Mouse (Mus musculus) liver, embryonic 12.5 days (tissue): ENCODE measurements around the gene Axl. TPM values are rescaled to one million over a fixed set of nuclear protein-coding genes. Genes with fewer than 3 reads are reported as not detected.
A peak's percentile ranks its signal among the peaks of the same experiment; 100 is the strongest.

Experiments
- ATAC-seq: fragments of 200-750 bp; cut with Nextera tagmentation; 2 replicates; pipeline ENCODE4 v1.8.0; 2017; ENCODE audit warnings: moderate number of reproducible peaks, mild to moderate bottlenecking, moderate library complexity
- H3K27ac ChIP-seq: fragments of 300-500 bp; sonication (generic); 2 replicates; pipeline ENCODE4 v1.5.1; 2016; ENCODE audit warnings: mild to moderate bottlenecking
- H3K27me3 ChIP-seq: fragments of 300-500 bp; sonication (generic); replicated peaks from 2 replicates; pipeline ENCODE4 v1.6.1; 2016; ENCODE audit warnings: mild to moderate bottlenecking, moderate library complexity
- H3K36me3 ChIP-seq: fragments of 300-500 bp; sonication (generic); 2 replicates; pipeline ENCODE4 v1.6.1; 2016; ENCODE audit warnings: mild to moderate bottlenecking, moderate library complexity
- H3K4me1 ChIP-seq: fragments of 300-500 bp; sonication (generic); 2 replicates; pipeline ENCODE4 v1.6.1; 2016
- H3K4me2 ChIP-seq: fragments of 300-500 bp; sonication (generic); 2 replicates; pipeline ENCODE4 v1.6.1; 2016; ENCODE audit warnings: mild to moderate bottlenecking, moderate library complexity
- H3K4me3 ChIP-seq: fragments of 300-500 bp; sonication (generic); 2 replicates; pipeline ENCODE4 v1.5.1; 2016; ENCODE audit warnings: mild to moderate bottlenecking, moderate library complexity
- H3K9ac ChIP-seq: fragments of 300-500 bp; sonication (generic); 2 replicates; pipeline ENCODE4 v1.6.1; 2016; ENCODE audit warnings: mild to moderate bottlenecking, moderate library complexity
- H3K9me3 ChIP-seq: fragments of 300-500 bp; sonication (generic); replicated peaks from 2 replicates; pipeline ENCODE4 v1.6.1; 2016; ENCODE audit warnings: mild to moderate bottlenecking, moderate library complexity
- WGBS: fragments of 180-500 bp; shearing (Covaris S2); methylation state at CpG from one replicate; pipeline ENCODE4 v1.1.7; 2016; ENCODE audit not compliant: insufficient replicate concordance; 5-methylcytosine and 5-hydroxymethylcytosine counted together
- polyA plus RNA-seq: library from polyadenylated mRNA; unstranded; fragments of >200 nt; fragmentation: Nextera tagmentation; extraction: Ambion mirVana; gene quantifications from 2 replicates; pipeline ENCODE4 v1.2.1, GENCODE M21; 2016

Gene Axl
- polyA plus RNA-seq, 1 experiment from 2014 or later, result 14.1 TPM

DNA sequence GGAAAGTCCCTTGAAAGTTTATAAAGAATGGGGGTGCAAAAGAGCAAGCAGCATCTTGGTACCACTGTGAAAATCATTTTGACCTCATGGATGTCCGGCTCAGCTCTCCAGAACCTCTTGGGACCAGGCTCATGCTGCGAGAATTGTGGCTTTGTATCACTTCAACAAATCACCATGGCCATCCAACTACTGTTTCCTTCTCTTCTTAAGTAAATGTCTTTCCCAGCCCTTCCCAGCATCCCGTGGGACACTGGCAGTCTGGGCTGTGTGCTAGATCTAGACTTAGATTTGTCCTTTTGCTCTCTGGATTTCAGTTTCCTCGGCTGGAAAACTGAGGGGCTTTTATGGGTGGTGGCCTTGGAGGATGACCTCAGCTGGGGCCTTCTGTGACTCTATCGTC, 20.3 kb downstream of the Axl start:
- H3K4me1 ChIP-seq, result no peaks in the 10 kb centered on the region
- H3K27me3 ChIP-seq, result 0 out of 2 replicates have a peak, but pooled peaks cover 6% of the 10 kb centered on the region
- H3K9me3 ChIP-seq, result no peaks in the 10 kb centered on the region
- no peak overlapping the region for H3K27ac ChIP-seq
- H3K36me3 ChIP-seq, result peaks cover 6% of the 10 kb centered on the region
- H3K4me3 ChIP-seq, result no peak overlapping the region
- ATAC-seq, result no peak
- H3K9ac ChIP-seq, result no peak overlapping the region
- WGBS, result 67% methylated on average over 5 of the region's 5 CpGs
- H3K4me2 ChIP-seq, result no peak overlapping the region

GRCm38 (mm10) chr7:25766108-25766507, 22.4 kb downstream of the Axl start:
- H3K36me3 ChIP-seq, result peaks cover 6% of the 10 kb centered on the region
- 59% methylated on average over 6 of the region's 6 CpGs for WGBS
- no peak overlapping the region for H3K9ac ChIP-seq
- no peak for ATAC-seq
- no peak overlapping the region for H3K4me2 ChIP-seq
- H3K4me1 ChIP-seq, result no peaks in the 10 kb centered on the region
- H3K27me3 ChIP-seq, result no peaks in the 10 kb centered on the region
- H3K9me3 ChIP-seq, result no peaks in the 10 kb centered on the region
- no peak overlapping the region for H3K4me3 ChIP-seq
- no peak overlapping the region for H3K27ac ChIP-seq

GRCm38 (mm10) chr7:25764221-25764620, 24.3 kb downstream of the Axl start:
- peak overlapping the region; percentile 28; the same call in 1 of the 2 replicates for H3K27ac ChIP-seq
- 53% methylated on average over 5 of the region's 5 CpGs for WGBS

GRCm38 (mm10) chr7:25763678-25764077, 24.8 kb downstream of the Axl start:
- Histone ChIP-seq H3K27me3 (no peaks in the 10 kb centered on the region), H3K9me3 (no peaks in the 10 kb centered on the region), H3K36me3 (peaks cover 3% of the 10 kb centered on the region; the same call in 1 of the 2 replicates), H3K9ac (no peak overlapping the region), H3K4me3 (no peak overlapping the region), H3K4me1 (no peaks in the 10 kb centered on the region), H3K27ac (peak overlapping the region; percentile 28; the same call in 1 of the 2 replicates), H3K4me2 (no peak overlapping the region)
- ATAC-seq, result no peak
- 64% methylated on average over 11 of the region's 11 CpGs for WGBS

More at GRCm38 (mm10) chr7:25764221-25764620, 24.3 kb downstream of the Axl start:
- H3K4me2 ChIP-seq, result no peak overlapping the region
- H3K4me1 ChIP-seq, result no peaks in the 10 kb centered on the region
- no peak for ATAC-seq
- no peaks in the 10 kb centered on the region for H3K27me3 ChIP-seq
- H3K36me3 ChIP-seq, result peaks cover 3% of the 10 kb centered on the region; the same call in 1 of the 2 replicates
- H3K4me3 ChIP-seq, result no peak overlapping the region
- H3K9ac ChIP-seq, result no peak overlapping the region
- no peaks in the 10 kb centered on the region for H3K9me3 ChIP-seq

- no peak overlapping the region for H3K4me3 ChIP-seq
- ATAC-seq, result no peak
- 0 out of 2 replicates have a peak, but pooled peaks cover 1% of the 10 kb centered on the region for H3K36me3 ChIP-seq
- no peaks in the 10 kb centered on the region for H3K27me3 ChIP-seq
- peaks cover 3% of the 10 kb centered on the region; the same call in 1 of the 2 replicates for H3K4me1 ChIP-seq
- 76% methylated on average over 10 of the region's 10 CpGs for WGBS
- no peak overlapping the region for H3K9ac ChIP-seq
- no peak overlapping the region for H3K27ac ChIP-seq
- H3K9me3 ChIP-seq, result no peaks in the 10 kb centered on the region
- no peak overlapping the region for H3K4me2 ChIP-seq
These were observed 27.2 kb downstream of the Axl start for GRCm38 (mm10) chr7:25761354-25761753.

- H3K4me3 ChIP-seq, result peak overlapping the region; percentile 98
- H3K27ac ChIP-seq, result peak overlapping the region; percentile 98
- H3K36me3 ChIP-seq, result peaks cover 18% of the 10 kb centered on the region
- peak overlapping the region; percentile 94 for H3K4me2 ChIP-seq
- peak; percentile 37 for ATAC-seq
- no peaks in the 10 kb centered on the region for H3K9me3 ChIP-seq
- 1% methylated on average over 18 of the region's 18 CpGs for WGBS
- peak overlapping the region; percentile 98 for H3K9ac ChIP-seq
- no peaks in the 10 kb centered on the region for H3K27me3 ChIP-seq
- H3K4me1 ChIP-seq, result peaks cover 36% of the 10 kb centered on the region
These were observed 32.5 kb downstream of the Axl start for GRCm38 (mm10) chr7:25756011-25756410.

DNA sequence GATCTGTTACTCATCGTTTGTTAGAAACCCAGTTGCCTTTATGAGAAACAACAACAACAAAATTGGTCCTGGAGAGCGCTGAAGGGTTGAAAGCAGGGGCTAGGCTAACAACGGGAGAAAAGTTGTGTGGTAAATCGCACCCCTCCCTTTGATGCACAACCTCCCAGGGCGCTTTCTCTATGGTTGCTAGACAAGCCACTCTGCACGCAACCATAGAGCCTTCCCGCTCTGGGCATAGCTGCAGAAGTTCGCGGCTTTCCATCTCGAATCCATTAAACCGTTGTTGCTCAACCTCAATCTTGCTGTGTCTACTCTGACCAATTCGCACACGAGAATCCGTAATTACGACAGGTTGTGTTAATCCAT, 33.1 kb downstream of the Axl start:
- WGBS, result under 1% methylated on average over 15 of the region's 15 CpGs
- Histone ChIP-seq H3K4me2 (peak overlapping the region; percentile 94), H3K4me3 (peak overlapping the region; percentile 98), H3K9ac (peak overlapping the region; percentile 98), H3K4me1 (peaks cover 36% of the 10 kb centered on the region), H3K27me3 (no peaks in the 10 kb centered on the region), H3K27ac (peak overlapping the region; percentile 98), H3K36me3 (peaks cover 23% of the 10 kb centered on the region), H3K9me3 (no peaks in the 10 kb centered on the region)
- peak; percentile 66 for ATAC-seq

DNA sequence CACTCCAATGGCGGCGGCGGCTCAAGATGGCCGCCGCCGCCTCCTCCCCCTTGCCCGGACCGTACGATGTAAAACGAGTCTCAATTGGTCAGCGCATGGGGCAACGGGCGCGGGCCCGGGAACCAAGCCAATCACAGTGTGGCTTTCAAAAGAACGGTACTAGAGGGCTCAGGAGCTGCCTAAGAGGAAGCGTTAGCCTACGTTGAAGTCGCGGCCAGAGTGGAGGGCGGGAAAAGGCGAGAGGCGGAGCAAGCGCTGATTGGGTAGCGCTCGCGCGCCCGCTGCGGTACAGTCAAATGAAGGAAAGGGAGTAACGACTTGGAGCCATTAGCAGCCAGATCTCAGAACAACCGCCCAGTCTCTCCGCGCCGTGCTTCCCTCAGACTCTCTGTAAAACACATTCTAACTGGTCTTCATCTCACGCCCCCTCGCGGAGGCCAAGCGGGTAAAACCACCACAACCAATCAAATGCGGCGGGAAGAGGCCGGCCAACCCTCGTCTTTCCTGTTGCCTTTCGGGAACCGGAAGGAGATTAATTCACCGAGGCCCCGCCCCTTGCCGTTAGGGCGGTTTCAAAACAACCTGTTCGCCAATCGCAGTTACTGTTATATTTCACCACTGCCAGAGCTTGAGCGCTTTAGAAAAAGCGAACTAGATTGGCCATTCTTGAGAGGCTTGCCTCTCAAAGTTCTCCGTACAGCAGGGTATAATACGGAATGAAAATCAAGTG, 33.6 kb downstream of the Axl start, which contains the start of gene Hnrnpul1:
Gene Hnrnpul1 (minus strand): TSS at position 20 of the 730 bp plus-strand sequence.
- ATAC-seq, result peak; percentile 89
- Histone ChIP-seq H3K36me3 (peaks cover 29% of the 10 kb centered on the region), H3K4me3 (peak within 1 kb of the TSS; percentile 98), H3K9ac (peak within 1 kb of the TSS; percentile 98), H3K27ac (peak within 1 kb of the TSS; percentile 98), H3K27me3 (no peaks in the 10 kb centered on the region), H3K9me3 (no peaks in the 10 kb centered on the region), H3K4me1 (peaks cover 39% of the 10 kb centered on the region), H3K4me2 (peak within 1 kb of the TSS; percentile 94)
- under 1% methylated on average over 55 of the region's 55 CpGs for WGBS

GRCm38 (mm10) chr7:25754439-25754737, 34.1 kb downstream of the Axl start:
- H3K9ac ChIP-seq, result peak overlapping the region; percentile 98
- peak overlapping the region; percentile 98 for H3K4me3 ChIP-seq
- H3K27me3 ChIP-seq, result no peaks in the 10 kb centered on the region
- peaks cover 34% of the 10 kb centered on the region for H3K36me3 ChIP-seq
- H3K4me1 ChIP-seq, result peaks cover 39% of the 10 kb centered on the region
- peak overlapping the region; percentile 98 for H3K27ac ChIP-seq
- H3K9me3 ChIP-seq, result no peaks in the 10 kb centered on the region
- peak overlapping the region; percentile 94 for H3K4me2 ChIP-seq
- ATAC-seq, result no peak
- WGBS, result under 1% methylated on average over 30 of the region's 30 CpGs

- no peaks in the 10 kb centered on the region for H3K27me3 ChIP-seq
- peak overlapping the region; percentile 98 for H3K27ac ChIP-seq
- peak overlapping the region; percentile 94 for H3K4me2 ChIP-seq
- H3K9ac ChIP-seq, result peak overlapping the region; percentile 98
- peaks cover 39% of the 10 kb centered on the region for H3K4me1 ChIP-seq
- peak; percentile 1; the same call in 1 of the 2 replicates for ATAC-seq
- no peaks in the 10 kb centered on the region for H3K9me3 ChIP-seq
- H3K36me3 ChIP-seq, result peaks cover 40% of the 10 kb centered on the region
- under 1% methylated on average over 46 of the region's 46 CpGs for WGBS
- H3K4me3 ChIP-seq, result peak overlapping the region; percentile 98
These were observed 34.7 kb downstream of the Axl start for GRCm38 (mm10) chr7:25753643-25754438.

DNA sequence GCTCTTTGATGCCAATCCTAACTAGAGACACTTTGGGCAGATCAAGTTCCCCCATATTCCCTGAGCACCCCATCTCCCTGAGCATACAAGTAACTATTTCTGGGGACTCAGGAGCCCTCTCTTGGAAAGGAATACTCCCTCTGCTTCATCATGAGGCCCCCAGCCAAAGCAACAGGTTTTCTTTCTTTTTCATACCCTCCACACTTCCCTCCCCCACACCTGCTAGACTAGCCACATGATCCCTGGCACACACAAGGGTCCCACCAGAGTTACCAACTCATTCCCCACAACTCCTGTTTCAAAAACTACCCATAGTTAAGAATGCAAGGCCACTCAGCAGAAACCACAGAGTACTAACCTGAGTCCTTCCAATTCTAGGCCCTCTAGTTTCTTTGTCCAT, 35.4 kb downstream of the Axl start:
- no peaks in the 10 kb centered on the region for H3K27me3 ChIP-seq
- H3K4me3 ChIP-seq, result peak overlapping the region; percentile 98
- no peaks in the 10 kb centered on the region for H3K9me3 ChIP-seq
- peak overlapping the region; percentile 98 for H3K9ac ChIP-seq
- peaks cover 39% of the 10 kb centered on the region for H3K4me1 ChIP-seq
- peaks cover 47% of the 10 kb centered on the region for H3K36me3 ChIP-seq
- H3K4me2 ChIP-seq, result peak overlapping the region; percentile 94
- H3K27ac ChIP-seq, result 0 out of 2 replicates have a peak overlapping the region, but pooled peaks have one; percentile 98
- ATAC-seq, result no peak

DNA sequence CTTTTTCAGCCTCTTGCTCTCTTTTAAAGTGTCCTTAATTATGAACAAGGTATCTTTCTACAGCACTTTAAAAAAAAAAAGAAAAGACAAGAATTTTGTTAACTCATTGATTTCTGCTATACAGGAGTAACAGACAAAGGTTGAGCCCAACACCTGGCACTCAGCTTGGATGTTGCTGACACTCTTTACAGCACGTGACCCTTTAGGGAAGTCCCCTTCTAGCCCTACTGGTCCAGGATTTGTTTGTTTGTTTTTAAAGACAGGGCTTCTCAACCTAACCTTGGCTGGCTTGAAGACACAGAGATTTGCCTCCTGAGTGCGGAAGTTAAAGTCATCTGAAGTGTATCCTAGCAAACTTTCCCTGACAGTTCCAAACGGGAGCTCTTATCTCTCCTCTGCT, 41.7 kb downstream of the Axl start:
- Histone ChIP-seq H3K27ac (no peak overlapping the region), H3K27me3 (no peaks in the 10 kb centered on the region), H3K4me2 (no peak overlapping the region), H3K9me3 (no peaks in the 10 kb centered on the region), H3K4me3 (no peak overlapping the region), H3K4me1 (peaks cover 10% of the 10 kb centered on the region), H3K36me3 (peaks cover 100% of the 10 kb centered on the region), H3K9ac (no peak overlapping the region)
- 76% methylated on average over 3 of the region's 3 CpGs for WGBS
- ATAC-seq, result no peak
